In genomic region chr16:13940139-13940846, GRCm38 (mm10) we compare ENCODE assay signal across 8 mouse cellular contexts. TPM values are rescaled to one million over a fixed set of nuclear protein-coding genes. Genes with fewer than 3 reads are reported as not detected.
A peak's percentile ranks its signal among the peaks of the same experiment; 100 is the strongest.
DNase-seq lines count a peak whose midpoint lies in the region; ATAC-seq lines count a peak whose summit lies in the region.

No protein-coding gene starts in this region.

- no peaks in the 10 kb centered on the region for H3K9me3 ChIP-seq in erythroblast, embryonic 14.5 days (ENCODE audit: control insufficient read depth, low read length)
- H3K9me3 ChIP-seq in embryonic facial prominence, embryonic 15.5 days (replicated peaks) = no peaks in the 10 kb centered on the region
- H3K9me3 ChIP-seq in heart, embryonic 16.5 days (replicated peaks; ENCODE audit: control insufficient read depth, low read length) = no peaks in the 10 kb centered on the region
- no peaks in the 10 kb centered on the region for H3K9me3 ChIP-seq in neural tube, embryonic 11.5 days (ENCODE audit: control insufficient read depth, low read length)

- H3K9ac ChIP-seq in embryonic facial prominence, embryonic 15.5 days = peak overlapping the region; percentile 46
- peak overlapping the region; percentile 75 for H3K9ac ChIP-seq in heart, embryonic 16.5 days (ENCODE audit: low read length)
- H3K9ac ChIP-seq in neural tube, embryonic 11.5 days (ENCODE audit: low read length) = peak overlapping the region; percentile 58

- no peak overlapping the region for H3K27ac ChIP-seq in embryonic facial prominence, embryonic 15.5 days (replicated peaks)
- H3K27ac ChIP-seq in heart, embryonic 16.5 days (ENCODE audit: low read length) = no peak overlapping the region
- no peak overlapping the region for H3K27ac ChIP-seq in neural tube, embryonic 11.5 days (ENCODE audit: low read depth, low read length)

- peak; percentile 89 to 96 for DNase-seq in kidney, postnatal 25 days
- DNase-seq in liver = peak; percentile 47
- DNase-seq in neural tube, embryonic 11.5 days (ENCODE audit: low spot score) = peak; percentile 63
- peak; percentile 47 for DNase-seq in urinary bladder, postnatal 14 days (ENCODE audit: low spot score)

- no peaks in the 10 kb centered on the region for H3K4me1 ChIP-seq in erythroblast, embryonic 14.5 days (ENCODE audit: control insufficient read depth)
- 0 out of 2 replicates have a peak, but pooled peaks cover 10% of the 10 kb centered on the region for H3K4me1 ChIP-seq in embryonic facial prominence, embryonic 15.5 days
- peaks cover 2% of the 10 kb centered on the region; the same call in 1 of the 2 replicates for H3K4me1 ChIP-seq in heart, embryonic 16.5 days (ENCODE audit: control insufficient read depth, insufficient read depth, low read length)
- H3K4me1 ChIP-seq in neural tube, embryonic 11.5 days (ENCODE audit: control insufficient read depth, insufficient read depth, low read length) = no peaks in the 10 kb centered on the region

- peak overlapping the region; percentile 98 for H3K4me2 ChIP-seq in embryonic facial prominence, embryonic 15.5 days (replicated peaks)
- peak overlapping the region; percentile 99 for H3K4me2 ChIP-seq in heart, embryonic 16.5 days (ENCODE audit: low read depth, low read length)
- H3K4me2 ChIP-seq in neural tube, embryonic 11.5 days (ENCODE audit: low read depth) = peak overlapping the region; percentile 98

- peak overlapping the region; percentile 45 for H3K4me3 ChIP-seq in erythroblast, embryonic 14.5 days (replicated peaks)
- peak overlapping the region; percentile 56 for H3K4me3 ChIP-seq in embryonic facial prominence, embryonic 15.5 days (replicated peaks)
- H3K4me3 ChIP-seq in heart, embryonic 16.5 days (ENCODE audit: low read length) = peak overlapping the region; percentile 68
- peak overlapping the region; percentile 61 for H3K4me3 ChIP-seq in neural tube, embryonic 11.5 days (ENCODE audit: low read depth, low read length)

- H3K36me3 ChIP-seq in erythroblast, embryonic 14.5 days (ENCODE audit: control insufficient read depth) = no peaks in the 10 kb centered on the region
- H3K36me3 ChIP-seq in embryonic facial prominence, embryonic 15.5 days = no peaks in the 10 kb centered on the region
- H3K36me3 ChIP-seq in heart, embryonic 16.5 days (ENCODE audit: control insufficient read depth, insufficient read depth) = no peaks in the 10 kb centered on the region
- no peaks in the 10 kb centered on the region for H3K36me3 ChIP-seq in neural tube, embryonic 11.5 days (ENCODE audit: control insufficient read depth, insufficient read depth, low read length)

- no peak for ATAC-seq in erythroblast, adult 5-6 weeks (replicated peaks; ENCODE audit: low FRiP score, poor library complexity, severe bottlenecking)
- ATAC-seq in embryonic facial prominence, embryonic 15.5 days (ENCODE audit: insufficient number of reproducible peaks, low FRiP score, low TSS enrichment, low read depth) = peak; percentile 92
- ATAC-seq in heart, embryonic 16.5 days (replicated peaks; ENCODE audit: extremely low read depth, insufficient read depth, low FRiP score) = peak; percentile 85
- ATAC-seq in neural tube, embryonic 11.5 days (ENCODE audit: insufficient read depth, low FRiP score, low TSS enrichment) = peak; percentile 95

- H3K27me3 ChIP-seq in erythroblast, embryonic 14.5 days (ENCODE audit: control insufficient read depth) = peaks cover 34% of the 10 kb centered on the region
- 0 out of 2 replicates have a peak, but pooled peaks cover 3% of the 10 kb centered on the region for H3K27me3 ChIP-seq in embryonic facial prominence, embryonic 15.5 days
- H3K27me3 ChIP-seq in heart, embryonic 16.5 days (ENCODE audit: control insufficient read depth, insufficient read depth, low read length) = peaks cover 22% of the 10 kb centered on the region
- H3K27me3 ChIP-seq in neural tube, embryonic 11.5 days (ENCODE audit: control insufficient read depth, insufficient read depth, low read length) = no peaks in the 10 kb centered on the region; the same call in 1 of the 2 replicates

- WGBS in embryonic facial prominence, embryonic 15.5 days = 5% methylated on average over 28 of the region's 28 CpGs
- 5% methylated on average over 28 of the region's 28 CpGs for WGBS in heart, embryonic 16.5 days
- WGBS in neural tube, embryonic 11.5 days = 4% methylated on average over 28 of the region's 28 CpGs

RNA-seq across cellular contexts. Expression of gene Mpv17l, which starts 37.3 kb away (rescaled TPM):
- polyA plus RNA-seq in erythroblast, embryonic 14.5 days (2012) = not detected in 2 replicates
- 1.9 and 3.8 TPM in 2 replicates for total RNA-seq in erythroblast, adult 5-6 weeks (2015; ENCODE audit: low replicate concordance)
- 0.56 and 0.60 TPM in 2 replicates for total RNA-seq in erythroblast, adult 5-6 weeks (2017; ENCODE audit: low replicate concordance)
- polyA plus RNA-seq in embryonic facial prominence, embryonic 15.5 days (2015; fragmentation: Nextera tagmentation; extraction: Ambion mirVana) = 5.7 and 6.4 TPM in 2 replicates
- 1.7 and 2.3 TPM in 2 replicates for polyA plus RNA-seq in heart, embryonic 16.5 days (2015; fragmentation: Nextera tagmentation; extraction: Ambion mirVana)
- 5.1 and 5.3 TPM in 2 replicates for polyA plus RNA-seq in neural tube, embryonic 11.5 days (2014; fragmentation: Nextera tagmentation; extraction: Ambion mirVana)

RNA-seq across cellular contexts. Expression of gene Pdxdc1, which starts 37.4 kb away (rescaled TPM):
- polyA plus RNA-seq in erythroblast, embryonic 14.5 days (2012) = 0.52 and 0.77 TPM in 2 replicates
- total RNA-seq in erythroblast, adult 5-6 weeks (2015; ENCODE audit: low replicate concordance) = 11.7 and 13.8 TPM in 2 replicates
- total RNA-seq in erythroblast, adult 5-6 weeks (2017; ENCODE audit: low replicate concordance) = 20.0 and 21.2 TPM in 2 replicates
- 97.3 and 103 TPM in 2 replicates for polyA plus RNA-seq in embryonic facial prominence, embryonic 15.5 days (2015; fragmentation: Nextera tagmentation; extraction: Ambion mirVana)
- polyA plus RNA-seq in heart, embryonic 16.5 days (2015; fragmentation: Nextera tagmentation; extraction: Ambion mirVana) = 58.1 and 65.8 TPM in 2 replicates
- 79.4 TPM in 2 replicates for polyA plus RNA-seq in neural tube, embryonic 11.5 days (2014; fragmentation: Nextera tagmentation; extraction: Ambion mirVana)

RNA-seq across cellular contexts. Expression of gene 2900011O08Rik, which starts 46.1 kb away (rescaled TPM):
- not detected in 2 replicates for polyA plus RNA-seq in erythroblast, embryonic 14.5 days (2012)
- total RNA-seq in erythroblast, adult 5-6 weeks (2015; ENCODE audit: low replicate concordance) = not detected in 2 replicates
- not detected in 2 replicates for total RNA-seq in erythroblast, adult 5-6 weeks (2017; ENCODE audit: low replicate concordance)
- 1.7 and 3.1 TPM in 2 replicates for polyA plus RNA-seq in embryonic facial prominence, embryonic 15.5 days (2015; fragmentation: Nextera tagmentation; extraction: Ambion mirVana)
- 0.63 and 0.72 TPM in 2 replicates for polyA plus RNA-seq in heart, embryonic 16.5 days (2015; fragmentation: Nextera tagmentation; extraction: Ambion mirVana)
- polyA plus RNA-seq in neural tube, embryonic 11.5 days (2014; fragmentation: Nextera tagmentation; extraction: Ambion mirVana) = 29.1 and 31.9 TPM in 2 replicates

RNA-seq across cellular contexts. Expression of gene Ifitm7, which starts 46.4 kb away (rescaled TPM):
- not detected in 2 replicates for polyA plus RNA-seq in erythroblast, embryonic 14.5 days (2012)
- total RNA-seq in erythroblast, adult 5-6 weeks (2015; ENCODE audit: low replicate concordance) = not detected in 2 replicates
- total RNA-seq in erythroblast, adult 5-6 weeks (2017; ENCODE audit: low replicate concordance) = 0.98 TPM in 1 of 2 replicates, not detected in the other
- 0.09 and 0.47 TPM in 2 replicates for polyA plus RNA-seq in embryonic facial prominence, embryonic 15.5 days (2015; fragmentation: Nextera tagmentation; extraction: Ambion mirVana)
- 0.13 TPM in 1 of 2 replicates, not detected in the other for polyA plus RNA-seq in heart, embryonic 16.5 days (2015; fragmentation: Nextera tagmentation; extraction: Ambion mirVana)
- polyA plus RNA-seq in neural tube, embryonic 11.5 days (2014; fragmentation: Nextera tagmentation; extraction: Ambion mirVana) = 0.89 TPM in 1 of 2 replicates, not detected in the other

Comparison
In these comparisons a context has a peak if more than half of its experiments do, and no peak if none do; other contexts are left out.
1. RNA of gene Pdxdc1, which starts 37.4 kb away (polyA plus RNA-seq): 97.3 to 103 TPM in embryonic facial prominence, embryonic 15.5 days, 79.4 TPM in neural tube, embryonic 11.5 days and 58.1 to 65.8 TPM in heart, embryonic 16.5 days; 0.52 to 0.77 TPM in erythroblast, embryonic 14.5 days; every median in the first group is over 10 times any median in the second.
2. Peak in every context shown above with its lines, with median percentiles within 50 percentile points of each other: H3K4me3 ChIP-seq, H3K4me2 ChIP-seq, H3K9ac ChIP-seq and DNase-seq.